Comparison of ENCODE assay signal across 18 mouse cellular contexts in the genomic region with DNA sequence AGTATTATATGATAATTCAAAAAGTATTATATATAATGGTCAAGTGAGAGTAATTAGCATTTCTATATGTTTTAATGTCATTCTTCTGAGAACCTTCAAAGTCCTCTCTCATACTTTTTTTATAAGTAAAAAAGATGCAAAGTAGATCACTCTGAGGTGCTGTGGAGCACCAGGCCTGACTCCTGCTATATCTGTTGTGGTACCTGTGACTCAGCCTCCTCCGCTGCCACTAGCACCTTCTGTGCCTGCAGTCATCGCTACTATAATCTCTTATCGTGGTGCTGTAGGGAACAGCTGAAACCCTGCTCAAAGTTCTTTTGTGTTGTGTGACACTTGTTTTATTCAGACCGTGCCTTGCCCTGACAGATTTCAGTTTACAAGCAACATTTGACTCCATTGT. TPM values are rescaled to one million over a fixed set of nuclear protein-coding genes. Genes with fewer than 3 reads are reported as not detected.
"Had no signal": no experiment of that assay in that cellular context is flagged by ENCODE, and none has a peak within 500 bp of the region (broad histone marks: within the 10 kb centered on the region; RNA-seq: fewer than 3 reads in every experiment).

No protein-coding gene starts in this region.

- H3K9ac ChIP-seq: limb, embryonic 12.5 days; limb, embryonic 15.5 days; liver, embryonic 14.5 days; liver, postnatal 0 days; lung, embryonic 14.5 days; midbrain, embryonic 12.5 days; midbrain, embryonic 15.5 days; neural tube, embryonic 13.5 days; stomach, embryonic 15.5 days had no signal

- H3K27ac ChIP-seq: limb, embryonic 12.5 days; limb, embryonic 15.5 days; liver, embryonic 14.5 days; macrophage; midbrain, embryonic 12.5 days; midbrain, embryonic 15.5 days; neural tube, embryonic 13.5 days; stomach, embryonic 15.5 days had no signal

- H3K4me1 ChIP-seq: limb, embryonic 15.5 days; midbrain, embryonic 12.5 days; midbrain, embryonic 15.5 days; neural tube, embryonic 13.5 days; stomach, embryonic 15.5 days had no signal

- H3K4me3 ChIP-seq: limb, embryonic 12.5 days; limb, embryonic 15.5 days; midbrain, embryonic 12.5 days; midbrain, embryonic 15.5 days; neural tube, embryonic 13.5 days; stomach, embryonic 15.5 days had no signal

- H3K4me2 ChIP-seq: limb, embryonic 12.5 days; limb, embryonic 15.5 days; liver, embryonic 11.5 days; lung, embryonic 14.5 days; midbrain, embryonic 12.5 days; midbrain, embryonic 15.5 days; neural tube, embryonic 13.5 days; stomach, embryonic 15.5 days had no signal

- DNase-seq: kidney, adult 18-20 months; kidney, adult 9 months; lung, embryonic 14.5 days; retina, postnatal 1 day; right cerebral cortex, postnatal 25 days; spleen, adult 18-20 months had no signal

- H3K9me3 ChIP-seq: limb, embryonic 12.5 days; limb, embryonic 15.5 days; midbrain, embryonic 12.5 days; midbrain, embryonic 15.5 days; neural tube, embryonic 13.5 days; stomach, embryonic 15.5 days had no signal

- ATAC-seq: midbrain, embryonic 15.5 days had no signal

- H3K36me3 ChIP-seq: limb, embryonic 12.5 days; limb, embryonic 15.5 days; midbrain, embryonic 12.5 days; midbrain, embryonic 15.5 days; neural tube, embryonic 13.5 days; stomach, embryonic 15.5 days had no signal

- H3K27me3 ChIP-seq: limb, embryonic 12.5 days; limb, embryonic 15.5 days; neural tube, embryonic 13.5 days; stomach, embryonic 15.5 days had no signal

RNA-seq across cellular contexts. Expression of gene Ankrd22, which starts 0.5 kb away (rescaled TPM):
- total RNA-seq: layer of hippocampus, adult 18-20 months; layer of hippocampus, postnatal 14 days had no signal
- polyA plus RNA-seq: liver, embryonic 11.5 days; lung, embryonic 14.5 days; midbrain, embryonic 12.5 days; neural tube, embryonic 13.5 days had no signal
